Mouse (Mus musculus) intestine, embryonic 15.5 days (tissue): ENCODE measurements around the gene Pxdn. TPM values are rescaled to one million over a fixed set of nuclear protein-coding genes. Genes with fewer than 3 reads are reported as not detected.

Experiments
- ATAC-seq: fragments of 200-750 bp; cut with Nextera tagmentation; 2 replicates; pipeline ENCODE4 v1.8.0; 2017; ENCODE audit warnings: moderate TSS enrichment, moderate library complexity
- H3K27ac ChIP-seq: fragments of 300-500 bp; sonication (generic); 2 replicates; pipeline ENCODE4 v1.5.1; 2015; ENCODE audit warnings: mild to moderate bottlenecking, inconsistent platforms
- H3K27me3 ChIP-seq: fragments of 300-500 bp; sonication (generic); replicated peaks from 2 replicates; pipeline ENCODE4 v1.6.1; 2015; ENCODE audit warnings: inconsistent platforms
- H3K36me3 ChIP-seq: fragments of 300-500 bp; sonication (generic); 2 replicates; pipeline ENCODE4 v1.6.1; 2015; ENCODE audit warnings: inconsistent platforms
- H3K4me1 ChIP-seq: fragments of 300-500 bp; sonication (generic); replicated peaks from 2 replicates; pipeline ENCODE4 v1.6.1; 2015; ENCODE audit warnings: inconsistent platforms
- H3K4me2 ChIP-seq: fragments of 300-500 bp; sonication (generic); replicated peaks from 2 replicates; pipeline ENCODE4 v1.6.1; 2015; ENCODE audit warnings: mild to moderate bottlenecking, inconsistent platforms
- H3K4me3 ChIP-seq: fragments of 300-500 bp; sonication (generic); replicated peaks from 2 replicates; pipeline ENCODE4 v1.5.1; 2015; ENCODE audit warnings: inconsistent platforms
- H3K9ac ChIP-seq: fragments of 300-500 bp; sonication (generic); 2 replicates; pipeline ENCODE4 v1.6.1; 2015; ENCODE audit warnings: inconsistent platforms
- H3K9me3 ChIP-seq: fragments of 300-500 bp; sonication (generic); 2 replicates; pipeline ENCODE4 v1.6.1; 2016; ENCODE audit warnings: inconsistent platforms
- WGBS: fragments of 180-500 bp; shearing (Covaris S2); methylation state at CpG from one replicate; pipeline ENCODE4 v1.1.7; 2015; 5-methylcytosine and 5-hydroxymethylcytosine counted together
- polyA plus RNA-seq: library from polyadenylated mRNA; unstranded; fragments of >200 nt; fragmentation: Nextera tagmentation; extraction: Ambion mirVana; gene quantifications from 2 replicates; pipeline ENCODE4 v1.2.1, GENCODE M21; 2015

Gene Pxdn
- polyA plus RNA-seq, 1 experiment from 2014 or later, result 66.4 TPM

DNA sequence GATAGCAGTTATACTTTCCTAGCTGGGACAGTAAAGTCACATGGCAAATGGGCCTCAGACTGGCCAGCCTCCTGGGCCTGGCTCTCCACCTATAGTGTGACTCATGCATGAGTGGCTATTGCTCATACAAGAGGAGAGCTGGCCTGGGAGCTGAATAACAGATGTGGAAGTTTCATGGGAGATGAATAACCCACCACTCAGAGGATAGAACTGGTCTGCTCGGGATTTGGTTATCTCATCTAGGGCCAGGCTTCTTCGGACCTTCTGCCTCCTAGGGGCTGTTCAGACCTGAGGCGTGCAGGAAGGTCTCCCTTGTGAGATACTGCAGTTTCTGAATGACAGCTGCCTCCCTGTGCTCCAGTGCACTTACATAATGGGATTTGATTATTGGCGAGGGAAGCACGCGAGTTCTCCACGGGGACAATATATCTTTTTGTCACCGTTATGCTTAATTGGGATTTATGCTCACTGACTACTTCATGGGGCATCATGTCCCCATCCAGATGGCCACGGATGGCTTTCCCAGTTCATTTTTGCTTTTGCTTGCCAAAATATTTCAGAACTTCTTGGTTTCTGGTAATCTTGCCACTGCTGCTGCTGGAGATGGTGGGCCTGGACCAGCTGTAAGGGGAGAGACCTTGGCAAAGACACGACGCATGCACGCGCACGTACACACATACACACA, 66.4 kb downstream of the Pxdn start:
- Histone ChIP-seq H3K4me2 (no peak overlapping the region), H3K27me3 (no peaks in the 10 kb centered on the region), H3K36me3 (peaks cover 33% of the 10 kb centered on the region), H3K4me1 (no peaks in the 10 kb centered on the region), H3K27ac (no peak overlapping the region), H3K4me3 (no peak overlapping the region), H3K9me3 (no peaks in the 10 kb centered on the region), H3K9ac (no peak overlapping the region)
- ATAC-seq, result no peak
- WGBS, result 84% methylated on average over 14 of the region's 14 CpGs

- H3K36me3 ChIP-seq, result peaks cover 33% of the 10 kb centered on the region
These were observed 66.9 kb downstream of the Pxdn start for GRCm38 (mm10) chr12:30004365-30004723.

GRCm38 (mm10) chr12:30006586-30006985, 69.2 kb downstream of the Pxdn start:
- H3K27me3 ChIP-seq, result no peaks in the 10 kb centered on the region
- no peak overlapping the region for H3K9ac ChIP-seq
- peaks cover 29% of the 10 kb centered on the region; the same call in 1 of the 2 replicates for H3K36me3 ChIP-seq
- no peaks in the 10 kb centered on the region for H3K9me3 ChIP-seq
- H3K27ac ChIP-seq, result no peak overlapping the region
- no peak overlapping the region for H3K4me3 ChIP-seq
- 74% methylated on average over 9 of the region's 9 CpGs for whole genome bisulfite sequencing
- H3K4me2 ChIP-seq, result no peak overlapping the region
- no peaks in the 10 kb centered on the region for H3K4me1 ChIP-seq
- ATAC-seq, result no peak

More at GRCm38 (mm10) chr12:30004365-30004723, 66.9 kb downstream of the Pxdn start:
- H3K4me3 ChIP-seq, result no peak overlapping the region
- no peaks in the 10 kb centered on the region for H3K9me3 ChIP-seq
- 82% methylated on average over 5 of the region's 5 CpGs for WGBS
- no peak overlapping the region for H3K9ac ChIP-seq
- no peak overlapping the region for H3K27ac ChIP-seq
- H3K4me1 ChIP-seq, result no peaks in the 10 kb centered on the region
- no peaks in the 10 kb centered on the region for H3K27me3 ChIP-seq
- no peak for ATAC-seq
- no peak overlapping the region for H3K4me2 ChIP-seq

- no peak overlapping the region for H3K9ac ChIP-seq
- 88% methylated on average over 5 of the region's 5 CpGs for WGBS
These were observed 71.3 kb downstream of the Pxdn start for GRCm38 (mm10) chr12:30008741-30009140.

GRCm38 (mm10) chr12:30015501-30015900, 78.1 kb downstream of the Pxdn start:
- Histone ChIP-seq H3K27me3 (no peaks in the 10 kb centered on the region), H3K9ac (no peak overlapping the region), H3K4me3 (no peak overlapping the region), H3K9me3 (no peaks in the 10 kb centered on the region), H3K4me1 (no peaks in the 10 kb centered on the region), H3K27ac (no peak overlapping the region), H3K4me2 (no peak overlapping the region), H3K36me3 (peaks cover 11% of the 10 kb centered on the region; the same call in 1 of the 2 replicates)
- ATAC-seq, result no peak
- WGBS, result 90% methylated on average over 9 of the region's 9 CpGs

More at GRCm38 (mm10) chr12:30008741-30009140, 71.3 kb downstream of the Pxdn start:
- no peak overlapping the region for H3K4me3 ChIP-seq
- no peak overlapping the region for H3K4me2 ChIP-seq
- no peaks in the 10 kb centered on the region for H3K4me1 ChIP-seq
- H3K9me3 ChIP-seq, result no peaks in the 10 kb centered on the region
- no peaks in the 10 kb centered on the region for H3K27me3 ChIP-seq
- no peak overlapping the region for H3K27ac ChIP-seq
- no peak for ATAC-seq
- H3K36me3 ChIP-seq, result peaks cover 16% of the 10 kb centered on the region; the same call in 1 of the 2 replicates

DNA sequence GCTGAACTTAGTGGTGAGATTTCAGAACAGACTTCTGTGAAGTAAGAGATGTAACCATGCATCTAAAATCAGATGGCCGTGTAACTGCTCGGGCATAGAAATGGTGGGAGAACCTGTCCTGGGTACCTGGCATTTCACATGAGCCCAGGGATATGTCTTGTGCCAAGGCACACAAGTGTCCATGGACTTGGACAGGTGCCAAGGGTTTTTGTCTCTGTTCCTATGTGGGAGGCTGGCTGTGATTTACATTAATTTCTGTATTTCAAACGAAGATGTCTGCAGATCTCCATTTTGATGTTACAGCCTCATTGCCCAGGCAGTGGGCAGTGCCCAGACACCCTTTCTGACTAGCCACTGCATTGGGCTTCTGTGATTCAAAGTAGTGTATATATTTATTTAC, 79.7 kb downstream of the Pxdn start:
- H3K27ac ChIP-seq, result no peak overlapping the region
- no peaks in the 10 kb centered on the region for H3K4me1 ChIP-seq
- no peak overlapping the region for H3K4me2 ChIP-seq
- no peak overlapping the region for H3K9ac ChIP-seq
- 83% methylated on average over 3 of the region's 3 CpGs for WGBS
- no peaks in the 10 kb centered on the region for H3K9me3 ChIP-seq
- ATAC-seq, result no peak
- no peaks in the 10 kb centered on the region for H3K27me3 ChIP-seq
- H3K36me3 ChIP-seq, result peaks cover 2% of the 10 kb centered on the region; the same call in 1 of the 2 replicates
- H3K4me3 ChIP-seq, result no peak overlapping the region

DNA sequence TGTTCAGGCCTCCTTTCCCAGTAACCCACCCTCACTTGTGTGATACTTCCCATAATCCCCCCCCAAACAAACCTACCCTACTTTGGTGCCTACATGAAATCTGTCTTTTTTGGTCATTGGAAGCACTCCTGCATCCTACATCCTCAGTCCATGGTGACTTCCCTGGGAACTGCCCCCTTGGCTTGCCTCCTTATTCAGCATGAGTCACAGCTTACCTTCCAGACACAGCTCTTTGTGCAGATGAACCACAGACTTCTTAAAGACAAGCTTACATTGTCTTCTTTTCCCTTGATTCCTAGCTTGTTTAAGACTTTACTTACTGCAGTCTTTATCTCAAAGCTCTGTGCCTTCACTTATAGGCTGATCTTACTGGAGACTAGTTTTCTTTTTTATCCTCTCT, 83.0 kb downstream of the Pxdn start:
- Histone ChIP-seq H3K4me3 (no peak overlapping the region), H3K4me1 (no peaks in the 10 kb centered on the region), H3K27ac (no peak overlapping the region), H3K9me3 (no peaks in the 10 kb centered on the region), H3K4me2 (no peak overlapping the region), H3K9ac (no peak overlapping the region), H3K27me3 (no peaks in the 10 kb centered on the region), H3K36me3 (no peaks in the 10 kb centered on the region; the same call in 1 of the 2 replicates)
- ATAC-seq, result no peak

GRCm38 (mm10) chr12:30023491-30023890, 86.1 kb downstream of the Pxdn start:
- Histone ChIP-seq H3K27ac (no peak overlapping the region), H3K27me3 (no peaks in the 10 kb centered on the region), H3K9ac (no peak overlapping the region), H3K4me2 (no peak overlapping the region), H3K4me3 (no peak overlapping the region), H3K9me3 (no peaks in the 10 kb centered on the region), H3K4me1 (no peaks in the 10 kb centered on the region), H3K36me3 (no peaks in the 10 kb centered on the region)
- WGBS, result 23% methylated on average over 3 of the region's 3 CpGs
- no peak for ATAC-seq

DNA sequence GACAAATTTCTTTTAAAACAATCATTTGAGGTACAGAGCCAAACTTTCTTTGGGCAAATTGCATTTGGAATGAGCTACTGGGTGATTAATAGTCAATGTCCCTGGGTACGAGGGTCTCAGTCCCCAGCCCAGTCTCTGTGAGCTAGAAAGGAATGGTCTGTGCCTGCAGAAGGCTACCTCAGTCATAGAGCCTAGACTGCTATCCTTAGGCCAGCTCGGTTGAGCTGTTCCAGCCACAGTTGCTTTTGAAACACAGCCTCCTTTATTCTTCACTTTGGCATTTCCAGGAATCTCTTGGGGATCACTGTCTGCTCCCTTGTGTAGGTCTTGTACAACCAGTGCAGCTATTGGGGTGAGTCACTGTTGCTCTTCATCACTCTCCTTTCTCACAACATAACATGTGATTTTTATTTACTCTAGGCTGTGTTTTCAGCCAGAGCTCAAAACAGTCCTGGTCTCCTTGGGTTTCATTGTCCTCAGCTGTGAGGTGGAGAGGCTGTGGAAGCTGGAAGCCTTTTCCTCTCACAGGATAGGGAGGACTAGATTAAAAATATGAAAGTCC, 86.9 kb downstream of the Pxdn start:
- no peak overlapping the region for H3K4me2 ChIP-seq
- 0 out of 2 replicates have a peak, but pooled peaks cover 4% of the 10 kb centered on the region for H3K4me1 ChIP-seq
- H3K4me3 ChIP-seq, result no peak overlapping the region
- H3K9ac ChIP-seq, result no peak overlapping the region
- no peaks in the 10 kb centered on the region for H3K36me3 ChIP-seq
- H3K27ac ChIP-seq, result no peak overlapping the region
- H3K9me3 ChIP-seq, result no peaks in the 10 kb centered on the region
- no peaks in the 10 kb centered on the region for H3K27me3 ChIP-seq
- 45% methylated on average over 2 of the region's 2 CpGs for WGBS
- no peak for ATAC-seq

GRCm38 (mm10) chr12:30027721-30028340, 90.4 kb downstream of the Pxdn start:
- Histone ChIP-seq H3K4me2 (no peak overlapping the region), H3K36me3 (no peaks in the 10 kb centered on the region), H3K27me3 (no peaks in the 10 kb centered on the region), H3K9ac (no peak overlapping the region), H3K27ac (no peak overlapping the region), H3K4me3 (no peak overlapping the region), H3K9me3 (no peaks in the 10 kb centered on the region), H3K4me1 (0 out of 2 replicates have a peak, but pooled peaks cover 4% of the 10 kb centered on the region)
- no peak for ATAC-seq
- WGBS, result 73% methylated on average over 3 of the region's 3 CpGs

DNA sequence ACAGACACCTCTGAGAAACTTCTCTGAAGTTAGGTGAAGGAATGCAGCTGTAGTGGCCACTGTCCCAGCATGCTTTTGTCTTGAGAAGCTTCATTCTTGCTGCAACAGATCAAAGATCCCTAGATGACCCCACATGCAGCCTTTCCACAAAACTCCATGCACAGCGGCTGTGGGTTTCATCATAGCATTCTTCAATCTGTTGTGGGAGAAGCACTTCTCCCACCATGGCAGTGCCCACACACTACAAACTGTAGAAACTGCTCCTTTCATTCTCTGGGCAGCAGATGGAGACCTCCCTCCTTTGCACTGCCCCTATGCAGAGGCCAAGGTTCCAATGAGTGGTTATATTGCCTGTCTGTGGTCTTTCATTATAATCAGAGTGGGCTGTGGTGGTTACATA, 91.7 kb downstream of the Pxdn start:
- 93% methylated on average over 1 of the region's 1 CpGs for WGBS

DNA sequence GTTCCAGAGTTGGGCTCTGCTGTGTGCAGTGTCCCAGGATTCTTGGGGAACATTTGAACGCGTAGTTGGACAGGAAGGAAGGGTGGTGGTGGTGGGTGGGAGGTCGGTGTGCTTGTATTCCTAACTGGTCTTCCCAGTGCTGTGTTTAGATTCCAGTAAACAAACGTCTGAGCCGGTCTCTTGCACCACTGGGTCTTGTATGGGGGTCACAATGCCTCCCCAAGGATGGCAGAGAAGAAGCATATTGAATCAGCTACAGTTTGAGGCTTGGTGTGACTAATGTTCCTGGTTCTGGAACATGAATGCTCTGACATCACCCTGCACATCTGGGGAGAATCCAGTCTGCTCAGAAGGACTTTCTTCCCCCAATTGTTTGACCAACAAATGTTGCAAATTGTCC, 93.2 kb downstream of the Pxdn start:
- Histone ChIP-seq H3K27ac (no peak overlapping the region), H3K4me1 (0 out of 2 replicates have a peak, but pooled peaks cover 6% of the 10 kb centered on the region), H3K9me3 (no peaks in the 10 kb centered on the region), H3K4me3 (no peak overlapping the region), H3K9ac (no peak overlapping the region), H3K4me2 (no peak overlapping the region), H3K36me3 (no peaks in the 10 kb centered on the region), H3K27me3 (no peaks in the 10 kb centered on the region)
- 31% methylated on average over 5 of the region's 5 CpGs for WGBS
- ATAC-seq, result no peak

More for the DNA sequence above, 91.7 kb downstream of the Pxdn start:
- no peak for ATAC-seq
- no peaks in the 10 kb centered on the region for H3K36me3 ChIP-seq
- H3K9me3 ChIP-seq, result no peaks in the 10 kb centered on the region
- 0 out of 2 replicates have a peak, but pooled peaks cover 4% of the 10 kb centered on the region for H3K4me1 ChIP-seq
- no peak overlapping the region for H3K4me2 ChIP-seq
- no peak overlapping the region for H3K4me3 ChIP-seq
- H3K27me3 ChIP-seq, result no peaks in the 10 kb centered on the region
- no peak overlapping the region for H3K27ac ChIP-seq
- no peak overlapping the region for H3K9ac ChIP-seq
